Mouse (Mus musculus) kidney, adult 8-10 months (tissue): ENCODE results near the gene Chga.

ENCODE experiments used
- DNase-seq, 2 experiments: peaks; one replicate each; pipeline ENCODE4 v3.0.0; 2022

Chga gene

DNA sequence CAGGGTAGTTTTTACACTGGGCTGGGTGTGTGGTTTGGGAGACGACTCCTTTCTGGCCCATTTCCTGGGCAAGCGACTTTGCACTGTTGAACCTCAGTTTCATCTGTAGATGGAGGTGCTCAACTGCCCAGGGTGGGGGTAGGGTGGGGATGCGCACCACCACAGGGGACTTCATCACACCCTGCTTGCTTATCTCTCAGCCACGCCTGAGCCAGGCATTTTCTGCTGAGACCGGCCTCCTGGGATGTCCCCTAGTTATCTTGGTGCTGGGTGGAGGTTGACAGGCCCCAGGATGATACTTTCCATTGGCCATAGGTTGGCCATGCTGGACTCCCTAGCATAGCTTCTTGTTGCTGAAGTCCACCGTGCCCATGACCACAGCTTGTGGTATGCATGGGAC lies 10.3 kb downstream of the Chga start:
- DNase-seq: no peak

DNA sequence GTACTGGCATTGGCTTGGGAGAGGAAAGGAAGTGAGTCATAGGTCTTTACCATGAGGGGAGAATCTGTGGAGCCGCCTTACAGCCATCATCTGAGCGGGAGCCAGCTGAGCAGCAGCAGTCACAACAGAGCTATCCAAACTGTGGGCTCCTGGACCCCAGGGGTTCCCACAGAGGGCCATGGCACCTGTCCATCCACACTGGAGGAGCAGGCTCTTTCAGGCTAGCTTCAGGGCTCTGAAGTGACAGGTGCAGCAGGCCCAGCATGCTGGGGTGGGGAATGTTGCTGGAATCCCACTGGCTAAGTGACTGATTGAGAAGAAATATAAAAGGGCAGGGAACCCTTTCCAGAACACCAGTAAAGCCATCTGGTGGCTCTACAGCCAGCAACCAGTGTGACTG lies 12.2 kb downstream of the Chga start:
- no peak for DNase-seq

DNA sequence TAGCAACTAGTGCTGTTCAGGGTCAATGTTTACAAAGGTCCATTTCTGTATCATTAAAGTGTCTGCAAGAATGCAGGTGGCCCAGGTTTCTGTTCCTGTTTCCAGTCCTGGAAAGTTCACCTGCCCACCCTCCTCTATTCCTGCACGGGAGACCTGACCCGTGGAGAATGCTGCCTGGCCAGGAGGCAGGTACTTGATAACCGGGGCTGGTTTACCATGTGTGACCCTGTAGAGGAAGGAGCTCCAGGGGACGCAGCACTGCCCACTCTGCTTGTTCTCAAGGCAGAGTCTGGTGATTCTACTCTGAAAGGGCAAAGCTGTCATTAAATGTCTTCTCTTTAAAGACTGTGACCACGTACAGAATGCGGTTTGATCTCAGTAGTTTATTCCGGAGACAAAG lies 13.4 kb downstream of the Chga start:
- no peak for DNase-seq

DNA sequence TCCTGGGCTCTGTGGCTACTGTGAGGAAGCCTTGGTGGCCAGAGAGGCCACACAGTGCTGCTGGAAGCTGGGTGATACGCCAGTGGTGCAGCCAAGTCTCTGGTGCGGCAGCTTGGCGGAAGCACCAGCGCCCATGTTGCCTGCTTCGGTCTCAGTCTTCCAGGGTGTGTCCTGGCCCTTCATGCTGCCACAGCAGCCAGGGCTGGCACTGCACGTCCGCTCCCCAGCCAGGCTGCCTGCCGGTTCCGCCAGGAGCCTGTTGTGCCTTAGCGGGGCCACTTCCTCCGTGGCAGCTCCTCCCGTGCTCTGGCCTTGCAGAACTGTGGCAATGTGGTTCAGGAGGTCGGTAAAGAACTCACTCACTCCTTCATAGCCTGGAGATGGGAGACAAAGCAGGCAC lies 15.3 kb downstream of the Chga start:
- no peak for DNase-seq

DNA sequence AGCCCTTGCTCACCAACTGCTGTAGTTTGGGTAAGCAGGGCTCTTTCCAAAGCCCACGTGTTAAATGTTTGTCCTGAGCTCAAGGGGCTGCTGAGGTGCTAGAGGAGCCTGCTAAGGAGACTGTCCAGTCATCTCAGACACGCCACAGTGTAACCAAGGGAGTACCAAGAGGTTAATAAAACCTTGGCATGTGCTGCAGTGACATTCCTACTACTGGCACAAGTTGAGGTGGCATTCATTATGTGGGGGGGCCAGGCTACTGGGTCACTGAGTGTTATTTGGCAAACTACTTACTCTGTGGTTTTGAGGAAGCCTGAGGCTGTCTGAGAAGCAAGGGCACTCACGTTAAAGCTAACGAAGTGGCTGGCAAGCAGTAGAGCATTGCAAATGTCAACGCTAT lies 16.0 kb downstream of the Chga start:
- no peak for DNase-seq

DNA sequence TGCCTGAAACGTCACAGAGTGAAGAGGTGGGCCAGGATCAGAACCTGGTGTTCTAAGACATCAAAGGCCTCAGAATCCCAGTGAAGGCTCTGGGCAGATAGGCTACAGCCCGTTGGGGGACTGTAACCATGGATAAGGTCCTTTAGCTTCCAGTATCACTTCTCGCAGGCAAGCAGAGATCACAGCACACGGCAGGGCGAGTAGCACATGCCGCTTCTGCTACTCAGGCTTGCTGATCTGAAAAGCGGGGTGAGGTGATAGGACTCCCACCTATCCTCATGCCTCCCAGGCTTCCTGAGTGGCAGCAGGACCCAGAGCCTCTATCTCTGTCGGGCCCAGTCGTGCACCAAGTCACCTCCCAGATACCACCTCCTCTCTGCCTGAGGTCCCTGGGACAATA lies 16.9 kb downstream of the Chga start:
- DNase-seq: no peak

DNA sequence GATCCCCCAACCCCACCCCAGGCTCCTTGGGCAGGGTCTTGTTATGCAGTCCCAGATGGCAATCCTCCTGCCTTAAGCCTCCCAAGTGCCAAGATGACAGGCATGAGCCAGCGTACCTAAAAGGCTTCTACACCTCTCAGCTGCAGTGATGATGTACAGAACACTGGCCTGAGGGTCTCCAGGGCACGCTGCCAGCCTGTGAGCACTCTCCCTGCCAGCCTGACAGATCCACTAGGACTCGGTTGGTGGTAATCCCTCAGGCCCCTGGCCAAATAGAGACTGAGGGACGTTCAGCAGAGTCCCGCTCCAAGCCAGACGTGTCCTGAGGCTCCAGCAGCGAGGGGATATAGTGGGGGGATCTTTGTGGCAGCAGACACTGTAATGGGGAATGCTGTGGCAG lies 18.3 kb downstream of the Chga start:
- DNase-seq: no peak

DNA sequence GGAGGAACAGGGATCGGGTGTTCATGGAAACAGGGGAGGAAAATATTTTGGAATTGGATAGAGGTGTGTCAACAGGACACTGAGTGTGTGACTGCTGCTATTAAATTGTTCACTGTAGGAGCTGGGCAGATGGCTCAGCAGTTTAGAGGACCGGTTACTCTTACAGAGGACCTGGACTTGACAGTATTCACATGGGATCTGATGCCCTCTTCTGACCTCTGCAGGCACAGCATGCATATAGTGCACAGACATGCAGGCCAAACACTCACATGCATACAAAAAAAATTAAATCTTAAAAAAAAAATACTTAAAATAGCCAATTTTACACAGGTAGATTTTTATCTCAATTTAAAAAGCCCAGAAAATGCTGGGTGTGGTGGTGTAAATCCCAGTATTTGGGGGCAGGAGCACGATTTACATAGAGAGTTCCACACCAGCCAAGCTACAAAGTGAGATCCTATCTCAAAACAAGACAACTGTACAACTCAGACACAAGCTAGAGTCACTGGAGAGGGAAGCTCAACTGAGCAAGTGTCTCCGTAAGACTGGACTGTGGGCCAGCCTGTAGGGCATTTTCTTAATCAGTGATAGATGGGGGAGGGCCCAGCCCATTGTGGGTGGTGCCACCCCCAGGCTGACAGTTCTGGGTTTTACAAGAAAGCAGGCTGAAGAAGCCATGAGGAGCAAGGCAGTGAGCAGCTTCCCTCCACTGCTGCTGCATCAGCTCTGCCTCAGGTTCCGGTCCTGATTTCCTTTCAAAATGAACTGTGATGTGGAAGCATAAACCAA lies 21.0 kb downstream of the Chga start:
- DNase-seq: peak; percentile 30 to 52

DNA sequence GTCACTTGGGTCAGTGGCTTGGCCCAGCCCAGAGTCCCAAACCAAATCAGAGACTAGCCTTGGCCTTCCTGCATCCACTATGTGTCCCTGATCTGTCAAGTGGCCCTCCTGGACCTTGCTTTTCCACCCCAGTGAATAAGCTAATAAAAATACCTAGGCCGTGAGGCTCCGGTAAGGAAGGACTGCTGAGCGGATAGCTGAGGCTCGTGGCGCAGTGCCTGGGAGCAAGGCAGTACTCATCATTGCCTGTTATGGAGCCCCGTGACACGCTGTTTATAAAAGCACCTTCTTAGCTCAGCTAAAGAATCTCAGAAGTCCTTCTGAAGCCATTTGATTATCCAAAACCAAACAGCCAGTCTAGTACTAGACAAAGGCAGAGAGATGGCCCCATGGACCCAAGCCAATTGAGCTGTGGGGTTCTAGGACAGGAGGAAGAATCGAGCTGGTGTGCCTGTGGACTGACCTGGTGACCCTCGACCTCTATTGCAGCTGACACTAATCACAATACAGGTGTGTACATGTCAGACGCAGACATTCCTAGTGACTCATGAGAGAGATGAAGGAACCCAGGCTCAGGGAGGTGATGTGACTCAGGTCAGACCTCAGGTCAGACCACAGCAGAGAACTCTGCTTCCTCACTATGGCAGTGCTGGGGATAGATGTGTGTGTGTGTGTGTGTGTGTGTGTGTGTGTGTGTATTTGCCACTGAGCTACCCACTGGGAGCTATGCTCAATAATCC lies 22.1 kb downstream of the Chga start:
- no peak for DNase-seq

DNA sequence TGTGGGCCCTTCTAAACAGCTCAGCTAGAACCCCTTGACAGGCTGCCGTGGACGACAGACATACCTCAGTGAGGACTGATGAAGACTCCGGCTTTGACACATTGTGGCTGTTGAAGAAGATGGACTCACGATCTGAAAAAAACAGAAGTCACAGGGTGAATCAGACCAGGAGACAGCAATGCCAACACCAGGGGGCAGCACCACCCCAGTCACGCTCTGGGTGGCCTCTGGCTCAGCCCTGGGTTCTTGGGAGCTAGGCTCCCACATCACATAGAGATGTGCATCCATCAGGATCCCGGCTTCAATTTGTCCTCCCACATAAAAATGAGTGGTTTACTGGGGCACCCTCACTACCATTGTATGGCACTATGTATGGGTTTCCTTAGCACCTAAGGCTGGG lies 24.3 kb downstream of the Chga start:
- peak; percentile 43 to 76 for DNase-seq

DNA sequence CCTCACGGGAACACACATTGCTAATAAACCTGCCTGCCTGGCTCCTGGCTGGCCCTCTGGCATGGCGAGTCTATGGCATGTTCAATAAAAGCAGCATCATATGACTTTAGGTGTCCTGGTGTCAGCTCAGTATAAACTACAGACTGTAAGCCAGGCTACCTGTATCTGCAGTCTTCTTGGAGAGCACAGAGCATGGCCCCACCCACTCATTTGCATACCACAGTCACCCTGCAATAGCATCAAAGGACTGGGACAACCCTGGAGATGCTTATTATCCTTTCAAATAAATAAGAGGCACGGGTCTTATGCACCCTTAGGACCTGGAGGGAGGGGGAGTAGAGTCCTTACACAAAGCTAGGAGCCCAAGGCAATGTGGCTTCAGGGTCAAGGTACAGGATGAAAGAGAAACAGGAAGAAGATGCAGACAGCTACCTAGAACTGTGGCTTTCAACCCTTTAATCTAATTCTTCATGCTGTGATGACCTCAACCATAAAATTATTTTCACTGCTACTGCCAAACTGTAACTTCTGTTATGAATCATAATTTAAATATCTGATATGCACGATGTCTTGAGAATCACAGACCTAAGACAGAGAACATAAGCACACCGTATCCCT lies 26.9 kb downstream of the Chga start:
- no peak for DNase-seq

DNA sequence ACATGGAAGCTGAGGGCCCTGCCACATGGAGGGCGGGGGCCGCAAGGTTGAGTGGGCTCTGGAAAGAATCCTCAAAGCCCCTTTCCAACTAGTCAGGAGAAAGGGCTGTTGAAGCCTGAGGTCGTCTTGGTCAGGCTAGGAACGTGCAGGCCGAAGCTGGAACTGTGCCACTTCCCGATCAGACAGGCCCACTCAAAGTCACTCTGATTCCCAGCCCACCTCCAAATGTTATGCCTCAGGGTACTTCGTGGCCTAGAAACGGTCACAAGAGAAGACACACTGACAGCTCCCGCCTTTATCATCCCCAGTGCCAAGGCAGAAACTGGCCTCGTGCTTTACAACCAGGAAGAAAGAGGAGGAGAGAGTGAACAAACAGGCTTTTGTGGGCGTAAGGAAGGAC lies 27.7 kb downstream of the Chga start:
- DNase-seq: no peak

DNA sequence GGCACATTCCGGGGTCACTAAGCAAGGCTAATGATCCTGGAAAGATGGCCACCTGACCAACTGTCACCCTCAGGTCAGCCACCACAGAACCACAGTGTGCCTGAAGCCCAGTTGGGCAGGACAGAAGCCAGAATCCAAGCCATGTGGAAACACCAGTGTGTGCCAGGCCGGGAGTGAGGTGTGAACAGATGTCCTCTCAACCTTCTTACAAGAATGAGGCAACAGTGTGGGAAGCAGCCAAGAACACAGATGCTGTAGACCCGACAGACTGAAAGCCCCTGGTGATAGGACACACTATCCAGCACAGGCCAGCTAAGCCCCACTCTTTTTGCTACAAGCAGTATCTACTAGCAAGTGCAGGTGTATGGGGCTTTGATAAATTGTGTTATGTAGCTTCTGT lies 30.6 kb downstream of the Chga start:
- DNase-seq: no peak

DNA sequence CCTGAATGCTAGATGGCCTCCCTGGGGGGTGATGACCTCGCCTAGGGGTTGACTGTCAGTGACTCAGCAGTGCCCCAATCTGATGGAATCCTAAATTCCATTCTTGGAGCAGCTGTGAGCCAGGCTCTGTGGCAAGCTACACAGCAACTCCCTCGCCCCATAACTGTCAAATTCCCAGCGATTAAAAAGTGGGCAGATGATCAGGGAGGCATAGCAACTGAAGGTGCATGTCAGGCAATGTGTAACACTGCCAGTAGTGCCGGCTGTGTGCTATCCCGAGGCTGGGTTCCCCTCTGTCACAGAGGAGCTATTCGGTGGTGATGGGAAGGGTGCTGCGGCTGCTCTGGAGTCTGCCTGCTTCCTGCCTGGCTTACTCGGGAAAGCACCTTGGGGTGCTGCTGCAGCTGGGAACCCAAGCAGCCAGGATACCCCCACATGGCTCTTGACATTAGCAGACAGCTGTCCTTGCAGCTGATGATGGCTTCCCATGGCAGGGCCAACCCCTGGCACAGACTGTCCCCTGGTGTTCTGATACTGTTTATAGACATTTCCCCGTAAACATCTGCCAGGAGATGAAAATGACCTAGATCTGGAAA lies 31.6 kb downstream of the Chga start:
- DNase-seq: no peak

DNA sequence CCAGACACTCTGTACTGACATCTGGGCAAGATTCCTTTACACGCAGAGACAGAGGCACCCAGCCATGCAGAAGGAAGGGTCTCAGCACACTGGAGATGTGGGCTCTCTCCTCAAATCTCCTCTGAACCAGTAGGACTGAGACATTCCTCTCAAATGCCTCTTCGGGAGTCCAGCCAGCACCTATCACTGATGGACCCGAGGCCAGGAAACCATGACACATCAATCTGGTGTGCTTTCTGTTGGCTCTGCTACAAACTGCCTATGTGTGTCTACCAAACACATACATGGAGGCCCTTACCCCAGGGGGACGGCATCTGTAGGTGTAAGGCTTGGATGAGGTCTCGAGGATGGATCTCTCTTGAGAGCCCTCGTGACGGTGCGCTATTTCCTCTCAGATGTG lies 32.3 kb downstream of the Chga start:
- no peak for DNase-seq

DNA sequence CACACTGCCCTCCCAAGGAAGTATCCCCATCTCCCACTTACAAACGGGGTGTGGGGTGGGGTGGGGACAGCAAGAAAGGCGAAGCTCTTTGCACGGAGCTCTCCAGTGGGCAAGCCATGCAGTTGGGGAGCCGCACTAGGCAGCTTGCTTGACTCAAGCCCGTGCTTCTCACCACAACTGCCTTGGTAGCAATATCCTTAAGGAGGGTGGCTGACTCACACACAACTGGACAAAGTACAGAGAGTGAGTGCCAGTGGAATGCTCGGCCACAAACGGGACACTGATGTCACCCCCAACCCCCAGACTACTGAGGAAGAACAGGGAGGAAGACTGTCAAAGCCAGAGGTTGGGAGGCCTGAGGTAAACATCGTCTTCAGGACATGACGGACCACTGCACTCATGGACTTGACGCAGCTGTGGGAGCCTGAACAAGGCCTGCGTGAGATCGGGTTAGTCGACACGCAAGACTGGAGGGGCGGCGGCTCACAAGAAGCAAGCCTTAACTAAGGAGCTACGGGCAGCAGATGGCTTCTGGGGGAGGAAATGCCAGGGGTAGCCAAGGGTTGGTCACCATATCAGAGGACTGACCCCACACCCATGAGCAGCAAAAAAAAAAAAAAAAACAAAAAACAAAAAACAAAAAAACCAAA lies 36.1 kb downstream of the Chga start:
- DNase-seq: peak in 1 of 2 experiments; percentile 21

DNA sequence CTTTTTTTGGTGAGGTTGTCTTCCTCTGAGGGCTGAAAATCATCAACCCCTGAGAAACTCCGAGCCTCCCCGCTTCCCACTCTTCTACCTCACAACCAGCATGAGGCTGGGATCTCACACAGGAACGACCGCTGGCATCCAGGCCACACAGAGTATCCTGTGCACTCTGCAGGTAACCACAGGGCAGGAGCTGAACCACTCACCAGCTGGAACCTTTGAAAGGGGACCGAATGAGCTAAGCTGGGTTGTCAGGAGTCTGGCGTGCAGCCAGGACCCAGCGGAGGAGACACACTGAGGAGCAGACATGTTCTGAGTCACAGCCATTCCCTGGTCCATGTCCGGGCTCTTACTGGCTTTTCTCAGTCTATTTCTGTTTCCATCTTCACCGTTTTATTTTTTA lies 38.9 kb downstream of the Chga start:
- no peak for DNase-seq

DNA sequence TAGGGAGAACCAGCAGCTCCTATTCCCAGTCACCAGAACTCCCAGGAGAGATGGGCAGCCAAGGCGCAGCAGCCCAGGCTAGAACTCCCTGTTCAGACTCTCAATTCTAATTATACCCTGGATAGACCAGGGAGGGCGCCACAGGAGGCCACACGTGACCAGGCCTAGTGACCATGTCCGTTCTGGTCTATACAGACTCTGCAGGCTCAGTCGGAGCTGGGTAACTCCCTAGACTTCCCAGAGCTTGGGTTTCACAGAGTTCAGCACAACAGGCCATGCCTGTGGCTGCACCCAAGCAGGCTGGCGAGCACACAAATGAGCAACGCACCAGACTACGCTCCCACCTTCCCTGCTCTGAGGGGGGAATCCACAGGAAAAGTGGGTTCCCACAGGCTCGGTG lies 39.9 kb downstream of the Chga start:
- no peak for DNase-seq

DNA sequence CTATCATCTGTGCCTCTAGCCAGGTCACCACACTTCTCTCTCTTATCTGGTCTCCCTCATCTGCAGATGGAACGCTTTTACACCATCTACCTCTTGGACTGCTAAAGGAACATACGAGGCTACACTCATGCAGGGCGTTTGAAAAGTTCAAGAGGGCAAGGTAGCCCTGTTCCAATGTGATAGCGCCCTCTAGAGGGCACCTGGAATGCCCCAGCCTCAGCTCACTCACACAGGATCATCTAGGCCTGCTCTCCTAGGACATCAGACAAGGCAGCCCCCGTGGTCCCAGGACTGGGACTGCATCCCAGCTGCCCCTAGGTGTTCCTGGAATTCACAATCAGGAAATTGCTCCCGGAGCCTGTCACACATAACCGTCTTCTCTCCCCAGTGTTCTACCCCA lies 41.6 kb downstream of the Chga start:
- peak in 1 of 2 experiments; percentile 33 for DNase-seq

DNA sequence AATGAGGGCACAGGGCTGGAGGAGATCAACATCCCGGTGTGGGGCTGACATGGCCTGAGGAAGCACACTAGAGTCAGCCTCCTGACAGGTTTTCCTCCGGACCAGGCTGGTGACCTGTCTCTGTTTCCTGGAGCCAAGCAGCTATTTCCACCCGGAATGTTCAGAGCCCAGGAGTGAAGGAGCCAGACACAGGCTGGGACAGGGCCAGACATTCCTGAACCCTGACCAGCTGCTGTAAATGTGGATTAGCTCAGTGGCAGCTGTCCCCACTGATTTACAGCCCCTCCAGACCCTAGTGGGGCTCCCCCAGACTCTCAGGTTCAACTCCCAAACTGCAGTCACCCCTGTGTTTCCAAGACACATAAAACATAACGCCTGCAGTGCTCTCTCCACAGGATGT lies 42.7 kb downstream of the Chga start:
- DNase-seq: peak; percentile 64 to 68

DNA sequence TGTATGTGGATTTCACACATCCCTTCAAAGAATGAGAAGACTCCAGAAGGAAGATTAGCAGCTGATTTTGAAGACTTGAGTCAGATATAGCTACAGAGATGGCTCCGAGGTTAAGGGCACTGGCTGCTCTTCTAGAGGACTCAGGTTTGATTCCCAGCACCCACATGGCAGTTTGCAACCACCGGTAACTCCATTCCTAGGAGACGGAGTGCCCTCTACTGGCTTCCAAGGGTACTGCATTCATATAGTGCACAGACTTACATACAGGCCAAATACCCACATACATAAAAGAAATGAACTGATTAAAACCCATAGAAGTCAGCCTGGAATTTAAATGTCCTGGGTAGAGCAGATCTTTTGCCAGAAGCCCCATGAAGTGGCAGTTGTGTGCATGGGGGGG lies 43.8 kb downstream of the Chga start:
- no peak for DNase-seq

DNA sequence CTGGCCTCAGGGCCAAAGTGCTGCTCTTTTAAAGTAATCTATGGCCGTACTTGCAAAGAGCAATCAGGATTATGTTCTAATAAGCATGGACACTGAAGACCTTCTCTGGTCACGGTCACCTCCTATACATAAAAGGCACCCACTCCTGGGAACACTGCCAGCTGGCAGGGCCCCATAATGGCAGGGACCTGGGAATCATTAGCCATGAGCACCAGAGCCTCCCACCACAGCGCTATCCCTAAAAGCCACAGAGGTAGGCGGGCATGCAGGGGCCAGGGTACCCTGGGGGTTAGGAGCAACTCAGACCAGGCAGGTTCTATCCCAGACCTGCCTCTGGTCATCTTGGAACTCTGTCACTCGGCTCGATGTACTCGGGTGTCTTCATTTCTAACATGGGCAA lies 45.0 kb downstream of the Chga start:
- DNase-seq: peak; percentile 41 to 42

DNA sequence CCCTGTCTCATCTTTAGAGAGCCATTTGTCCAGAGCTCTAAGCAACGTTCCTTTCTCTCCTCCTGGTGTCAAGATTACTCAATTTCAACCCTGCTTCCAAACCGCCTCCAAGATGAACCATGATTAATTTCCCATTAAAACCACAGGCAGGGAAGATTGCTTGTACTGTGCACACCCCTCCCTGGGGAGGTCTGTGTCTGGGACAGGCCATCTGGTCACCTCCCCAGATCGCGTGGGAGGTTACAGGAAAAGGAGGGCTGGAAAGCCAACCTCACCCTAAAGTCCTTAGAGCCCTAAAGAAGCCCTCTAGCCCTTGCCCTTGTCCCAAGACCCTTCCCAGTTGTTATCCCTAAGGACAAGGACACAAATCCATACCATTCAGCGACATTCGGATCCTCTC lies 45.6 kb downstream of the Chga start:
- DNase-seq: no peak
